Mouse (Mus musculus) heart, postnatal 0 days (tissue): ENCODE measurements at regions not wholly inside any gene's neighbourhood (a gene's known extent, or its start where the extent isn't known, plus 50 kb on each side); places are given as distances from the start of the nearest gene placed in this dataset.

ENCODE experiments used
- CTCF ChIP-seq: IDR thresholded peaks from 2 replicates; pipeline ENCODE4 v1.5.1; 2016; ENCODE audit warnings: antibody characterized with exemption, control low read depth, low read depth
- EP300 ChIP-seq: IDR thresholded peaks from 2 replicates; pipeline ENCODE4 v1.6.1; 2016; ENCODE audit warnings: antibody characterized with exemption, low read depth

DNA sequence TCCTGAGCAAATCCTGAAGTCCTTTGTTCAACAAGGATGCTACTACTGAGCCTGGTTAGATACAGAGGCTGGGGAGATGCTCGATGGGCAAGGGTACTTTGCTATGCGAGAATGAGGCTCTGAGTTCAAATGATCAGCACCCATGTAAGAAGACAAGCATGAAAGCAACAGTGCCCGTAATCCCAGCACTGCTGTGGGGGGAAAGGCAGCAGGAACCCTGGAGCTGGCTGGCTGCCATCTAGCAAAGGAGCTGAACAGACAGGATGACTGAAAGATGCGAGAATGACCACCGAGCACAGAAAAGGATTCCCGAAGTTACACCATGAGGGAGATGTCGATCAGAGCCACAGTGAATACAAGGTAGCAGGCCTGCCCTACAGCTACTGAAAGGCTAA, 84.5 kb downstream of the Pdgfa start:
- TF ChIP-seq CTCF (no peak), EP300 (no peak)
